18 mouse cellular contexts compared by ENCODE assay signal in the genomic region with DNA sequence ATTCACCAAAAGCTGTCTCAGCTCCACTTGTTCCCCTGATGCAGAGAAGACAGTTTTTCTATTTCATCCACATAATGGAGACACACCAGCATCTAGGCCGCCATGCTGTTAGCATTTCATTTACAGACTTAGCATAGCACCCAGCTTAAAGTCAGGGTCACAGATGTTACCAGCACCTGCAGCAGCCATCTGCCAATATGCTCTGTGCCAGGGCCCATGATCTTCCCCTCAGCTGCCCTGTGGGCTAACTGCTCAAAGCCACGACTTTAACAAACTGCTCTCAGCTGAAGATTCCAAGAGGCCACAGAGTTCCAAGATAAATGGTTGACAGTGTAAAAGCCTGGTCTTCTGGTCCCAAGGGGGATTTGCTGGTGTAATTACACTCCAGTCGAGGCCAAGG.
A peak's percentile ranks its signal among the peaks of the same experiment; 100 is the strongest.
DNase-seq lines count a peak whose midpoint lies in the region; ATAC-seq lines count a peak whose summit lies in the region.
"Had no signal": no experiment of that assay in that cellular context is flagged by ENCODE, and none has a peak within 500 bp of the region (broad histone marks: within the 10 kb centered on the region; RNA-seq: fewer than 3 reads in every experiment).

No protein-coding gene starts in this region.

- 0 out of 2 replicates have a peak overlapping the region, but pooled peaks have one; percentile 48 for H3K27ac ChIP-seq in forebrain, embryonic 14.5 days (ENCODE audit: low read depth, low read length)
- H3K27ac ChIP-seq: embryonic facial prominence, embryonic 13.5 days; kidney, embryonic 15.5 days; layer of hippocampus, adult 2 months; limb, embryonic 15.5 days; macrophage; neural tube, embryonic 12.5 days; stomach, postnatal 0 days had no signal

- no peak for ATAC-seq in forebrain, embryonic 14.5 days

- no peaks in the 10 kb centered on the region for H3K27me3 ChIP-seq in forebrain, embryonic 14.5 days (replicated peaks; ENCODE audit: control insufficient read depth, insufficient read depth, low read length)
- H3K27me3 ChIP-seq: embryonic facial prominence, embryonic 13.5 days; kidney, embryonic 15.5 days; limb, embryonic 15.5 days; neural tube, embryonic 12.5 days had no signal

- peaks cover 24% of the 10 kb centered on the region for H3K4me1 ChIP-seq in forebrain, embryonic 14.5 days (ENCODE audit: control insufficient read depth, insufficient read depth, low read length)

- 55% methylated on average over 3 of the region's 3 CpGs for WGBS in forebrain, embryonic 14.5 days

- intact Hi-C loops in left cerebral cortex, postnatal 4 days (cut with DNase I): no loop called here
- intact Hi-C loops in left cerebral cortex, postnatal 25 days (cut with DNase I): no loop called here

- H3K4me3 ChIP-seq in forebrain, embryonic 14.5 days (ENCODE audit: low read depth, low read length): no peak overlapping the region
- H3K4me3 ChIP-seq: embryonic facial prominence, embryonic 13.5 days; kidney, embryonic 15.5 days; layer of hippocampus, adult 2 months; limb, embryonic 15.5 days; neural tube, embryonic 12.5 days had no signal

- H3K9me3 ChIP-seq in forebrain, embryonic 14.5 days (replicated peaks; ENCODE audit: control insufficient read depth, low read length): 0 out of 2 replicates have a peak, but pooled peaks cover 4% of the 10 kb centered on the region
- H3K9me3 ChIP-seq: embryonic facial prominence, embryonic 13.5 days; kidney, embryonic 15.5 days; limb, embryonic 15.5 days had no signal

- H3K4me2 ChIP-seq in forebrain, embryonic 14.5 days (ENCODE audit: low read length): no peak overlapping the region
- H3K4me2 ChIP-seq: embryonic facial prominence, embryonic 13.5 days; kidney, embryonic 15.5 days; limb, embryonic 15.5 days; neural tube, embryonic 12.5 days had no signal

- no peak overlapping the region for H3K9ac ChIP-seq in forebrain, embryonic 14.5 days (ENCODE audit: low read length)
- H3K9ac ChIP-seq: embryonic facial prominence, embryonic 13.5 days; kidney, embryonic 15.5 days; limb, embryonic 15.5 days; neural tube, embryonic 12.5 days had no signal

- no peaks in the 10 kb centered on the region for H3K36me3 ChIP-seq in forebrain, embryonic 14.5 days (ENCODE audit: control insufficient read depth, insufficient read depth, low read length)
- H3K36me3 ChIP-seq: kidney, embryonic 15.5 days; neural tube, embryonic 12.5 days had no signal

- DNase-seq in cerebellum, postnatal 10 days: peak; percentile 54 to 67
- DNase-seq in cerebellum, adult 11-12 months: no peak
- DNase-seq in left cerebral cortex, postnatal 4 days: peak; percentile 35
- no peak for DNase-seq in left cerebral cortex, postnatal 25 days (ENCODE audit: low spot score in 2 of 2)
- DNase-seq in forebrain, embryonic 14.5 days (ENCODE audit: low spot score): peak; percentile 33
- peak; percentile 50 to 51 for DNase-seq in thymus, postnatal 10 days (ENCODE audit: low spot score in 2 of 2)
- DNase-seq in spleen, adult 18-20 months: no peak
- DNase-seq in frontal cortex, adult 2 months (ENCODE audit: extremely low spot score in 1 of 2, low spot score in 1 of 2): no peak
- DNase-seq: adrenal gland, adult 8-10 months; heart, adult 18-20 months; lung, adult 18-20 months had no signal

Comparison
In these comparisons a context has a peak if more than half of its experiments do, and no peak if none do; other contexts are left out.
1. DNase-seq: peak in cerebellum, postnatal 10 days (2 of 2), left cerebral cortex, postnatal 4 days (single experiment), forebrain, embryonic 14.5 days (single experiment) and thymus, postnatal 10 days (2 of 2); none in cerebellum, adult 11-12 months (single experiment), left cerebral cortex, postnatal 25 days (0 of 2), spleen, adult 18-20 months (0 of 2) and frontal cortex, adult 2 months (0 of 2).